Mouse (Mus musculus) midbrain, postnatal 0 days (tissue): ENCODE results near the gene Btn2a2. TPM values are rescaled to one million over a fixed set of nuclear protein-coding genes. Genes with fewer than 3 reads are reported as not detected.
A peak's percentile ranks its signal among the peaks of the same experiment; 100 is the strongest.
"Not testable (repeated sequence)": the region's sequence is repeated elsewhere in the genome, so short reads cannot be mapped to it uniquely, and the experiment has no call there.

Source experiments
- ATAC-seq: fragments of 200-750 bp; cut with Nextera tagmentation; 2 replicates; pipeline ENCODE4 v1.8.0; 2017; ENCODE audit warnings: moderate number of reproducible peaks, mild to moderate bottlenecking, moderate TSS enrichment, moderate library complexity; ENCODE audit not compliant: low FRiP score
- DNase-seq: peaks from one replicate; pipeline ENCODE4 v3.0.0-alpha.2; 2015; ENCODE audit warnings: low spot score
- H3K27ac ChIP-seq: fragments of 300-500 bp; sonication (generic); 2 replicates; pipeline ENCODE4 v1.5.1; 2014; ENCODE audit warnings: low read depth, mild to moderate bottlenecking, low read length, mixed read lengths
- H3K27me3 ChIP-seq: fragments of 300-500 bp; sonication (generic); 2 replicates; pipeline ENCODE4 v1.6.1; 2014; ENCODE audit warnings: low read length, control low read depth, mixed read lengths; ENCODE audit not compliant: insufficient read depth
- H3K36me3 ChIP-seq: fragments of 300-500 bp; sonication (generic); 2 replicates; pipeline ENCODE4 v1.6.1; 2014; ENCODE audit warnings: low read length, control low read depth, mixed read lengths; ENCODE audit not compliant: insufficient read depth
- H3K4me1 ChIP-seq: fragments of 300-500 bp; sonication (generic); 2 replicates; pipeline ENCODE4 v1.6.1; 2014; ENCODE audit warnings: mild to moderate bottlenecking, control low read depth, antibody characterized with exemption, low read length, mixed read lengths; ENCODE audit not compliant: insufficient read depth
- H3K4me2 ChIP-seq: fragments of 300-500 bp; sonication (generic); 2 replicates; pipeline ENCODE4 v1.6.1; 2014; ENCODE audit warnings: low read depth, mild to moderate bottlenecking, low read length, mixed read lengths; ENCODE audit not compliant: poor library complexity, severe bottlenecking
- H3K4me3 ChIP-seq: fragments of 300-500 bp; sonication (generic); 2 replicates; pipeline ENCODE4 v1.5.1; 2014; ENCODE audit warnings: low read depth, mild to moderate bottlenecking, low read length, moderate library complexity
- H3K9ac ChIP-seq: fragments of 300-500 bp; sonication (generic); replicated peaks from 2 replicates; pipeline ENCODE4 v1.6.1; 2014; ENCODE audit warnings: mild to moderate bottlenecking, low read length, moderate library complexity, mixed read lengths; ENCODE audit not compliant: poor library complexity, severe bottlenecking
- H3K9me3 ChIP-seq: fragments of 300-500 bp; sonication (generic); 2 replicates; pipeline ENCODE4 v1.6.1; 2016; ENCODE audit warnings: low read length, control low read depth
- CTCF ChIP-seq: IDR thresholded peaks from 2 replicates; pipeline ENCODE4 v1.5.1; 2016; ENCODE audit warnings: antibody characterized with exemption, mild to moderate bottlenecking
- WGBS: fragments of 180-500 bp; shearing (Covaris S2); extraction: QIAGEN DNeasy Blood & Tissue Kit; methylation state at CpG from one replicate; pipeline ENCODE4 v1.1.7; 2014; 5-methylcytosine and 5-hydroxymethylcytosine counted together
- polyA plus RNA-seq: library from polyadenylated mRNA; unstranded; fragments of >200 nt; fragmentation: Nextera tagmentation; extraction: Ambion mirVana; gene quantifications from 2 replicates; pipeline ENCODE4 v1.2.1, GENCODE M21; 2015
- total RNA-seq: library from RNA; depleted of rRNA; stranded (reverse); fragments of >200 nt; gene quantifications from 2 replicates; pipeline ENCODE4 v1.2.3, GENCODE M21; 2014; rRNA removed

Btn2a2 gene
- total RNA-seq = 0.16 TPM in 1 of 2 replicates, not detected in the other
- polyA plus RNA-seq = not detected in 2 replicates

- Histone ChIP-seq H3K9me3 (no peaks in the 10 kb centered on the region), H3K4me2 (peak within 1 kb of the TSS; percentile 65), H3K9ac (0 out of 2 replicates have a peak within 1 kb of the TSS, but pooled peaks have one; percentile 9), H3K27ac (no peak within 1 kb of the TSS), H3K27me3 (no peaks in the 10 kb centered on the region), H3K4me3 (peak within 1 kb of the TSS; percentile 34), H3K4me1 (no peaks in the 10 kb centered on the region), H3K36me3 (no peaks in the 10 kb centered on the region)
- no peak for TF ChIP-seq CTCF
- DNase-seq = peak; percentile 95
- peak; percentile 97 for ATAC-seq
- WGBS = 4% methylated on average over 13 of the region's 14 CpGs
Observed at GRCm38 (mm10) chr13:23488400-23489322, at the start of gene Btn2a2. Gene Btn2a2, minus strand, starts transcription at chr13:23488857.

GRCm38 (mm10) chr13:23538249-23538648 lies 49.6 kb upstream of the Btn2a2 start:
- Histone ChIP-seq H3K4me2 (no peak overlapping the region), H3K9me3 (no peaks in the 10 kb centered on the region), H3K27ac (no peak overlapping the region), H3K27me3 (no peaks in the 10 kb centered on the region), H3K9ac (no peak overlapping the region), H3K4me1 (peaks cover 6% of the 10 kb centered on the region), H3K4me3 (no peak overlapping the region), H3K36me3 (no peaks in the 10 kb centered on the region)
- ATAC-seq (no peak), DNase-seq (no peak)
- 83% methylated on average over 5 of the region's 5 CpGs for WGBS
- TF ChIP-seq CTCF = no peak

GRCm38 (mm10) chr13:23537006-23537710 lies 48.5 kb upstream of the Btn2a2 start:
- H3K9ac ChIP-seq = no peak overlapping the region
- no peaks in the 10 kb centered on the region for H3K9me3 ChIP-seq
- WGBS = 83% methylated on average over 3 of the region's 3 CpGs
- H3K36me3 ChIP-seq = no peaks in the 10 kb centered on the region
- H3K4me1 ChIP-seq = peaks cover 9% of the 10 kb centered on the region
- DNase-seq (no peak), ATAC-seq (no peak)
- no peak overlapping the region for H3K4me3 ChIP-seq
- TF ChIP-seq CTCF = no peak
- H3K4me2 ChIP-seq = no peak overlapping the region
- no peaks in the 10 kb centered on the region for H3K27me3 ChIP-seq
- H3K27ac ChIP-seq = no peak overlapping the region

GRCm38 (mm10) chr13:23536076-23536822 lies 47.6 kb upstream of the Btn2a2 start:
- no peak overlapping the region for H3K9ac ChIP-seq
- no peak overlapping the region for H3K4me2 ChIP-seq
- H3K9me3 ChIP-seq = no peaks in the 10 kb centered on the region
- no peak for TF ChIP-seq CTCF
- H3K4me3 ChIP-seq = no peak overlapping the region
- peaks cover 10% of the 10 kb centered on the region for H3K4me1 ChIP-seq
- ATAC-seq (no peak), DNase-seq (no peak)
- WGBS = 20% methylated on average over 7 of the region's 7 CpGs
- H3K36me3 ChIP-seq = no peaks in the 10 kb centered on the region
- H3K27me3 ChIP-seq = no peaks in the 10 kb centered on the region
- H3K27ac ChIP-seq = no peak overlapping the region

- under 1% methylated on average over 48 of the region's 62 CpGs for WGBS
- DNase-seq (peak; percentile 97), ATAC-seq (peak; percentile 85)
- Histone ChIP-seq H3K4me3 (peak within 1 kb of the TSS; percentile 46), H3K4me1 (peaks cover 10% of the 10 kb centered on the region), H3K4me2 (peak within 1 kb of the TSS; percentile 69)
- not testable (repeated sequence) for H3K9me3 ChIP-seq, H3K27me3 ChIP-seq, H3K27ac ChIP-seq, H3K36me3 ChIP-seq, H3K9ac ChIP-seq
Observed at GRCm38 (mm10) chr13:23535137-23536075, 46.7 kb upstream of the Btn2a2 start, which contains the start of gene Hist1h3g. Gene Hist1h3g, plus strand, starts transcription at chr13:23535422.
